Mouse (Mus musculus) CH12.LX (cell line): ENCODE measurements around the gene Prkce. TPM values are rescaled to one million over a fixed set of nuclear protein-coding genes. Genes with fewer than 3 reads are reported as not detected.
A peak's percentile ranks its signal among the peaks of the same experiment; 100 is the strongest.

Experiments used
- DNase-seq: peaks from one replicate; pipeline ENCODE4 v3.0.0-alpha.2; 2013; ENCODE audit errors: extremely low read depth
- H3K27ac ChIP-seq: 2 replicates; pipeline ENCODE4 v1.5.1; 2012; ENCODE audit warnings: low read depth, mild to moderate bottlenecking, control low read depth, moderate library complexity; ENCODE audit not compliant: insufficient read depth
- H3K27me3 ChIP-seq: replicated peaks from 2 replicates; pipeline ENCODE3; 2012; ENCODE audit warnings: inconsistent platforms
- H3K36me3 ChIP-seq, 2 experiments: replicated peaks in 1 of 2; 2 replicates each; pipeline versions ENCODE3 to v1.6.1; 2012; ENCODE audit warnings: inconsistent platforms in 1 of 2, low read length in 1 of 2, mild to moderate bottlenecking in 1 of 2, mixed read lengths in 1 of 2, moderate library complexity in 1 of 2; ENCODE audit not compliant: control insufficient read depth in 1 of 2, insufficient read depth in 1 of 2
- H3K4me1 ChIP-seq, 2 experiments: 2 replicates each; pipeline ENCODE4 v1.6.1; 2012; ENCODE audit warnings: inconsistent platforms in 1 of 2, moderate library complexity in 1 of 2; ENCODE audit not compliant: insufficient read depth in 2 of 2, control insufficient read depth in 1 of 2
- H3K4me2 ChIP-seq: 2 replicates; pipeline ENCODE4 v1.6.1; 2012; ENCODE audit warnings: low read depth, mild to moderate bottlenecking, control low read depth; ENCODE audit not compliant: poor library complexity, insufficient read depth, severe bottlenecking
- H3K4me3 ChIP-seq, 3 experiments: fragments of 150-350 bp in 1 of 3; sonication (generic) in 1 of 3; replicated peaks in 1 of 3; 2 replicates each; pipeline versions ENCODE3 to v1.5.1; 2011 to 2012; ENCODE audit warnings: low read depth in 2 of 3, low read length in 2 of 3, mild to moderate bottlenecking in 2 of 3, moderate library complexity in 2 of 3, control low read depth in 1 of 3, improper control_type of control experiment in 1 of 3, inconsistent platforms in 1 of 3, mixed read lengths in 1 of 3; ENCODE audit not compliant: poor library complexity in 1 of 3
- H3K79me2 ChIP-seq: replicated peaks from 2 replicates; pipeline ENCODE4 v1.6.1; 2012; ENCODE audit warnings: mild to moderate bottlenecking, moderate library complexity; ENCODE audit not compliant: control insufficient read depth, poor library complexity, insufficient read depth, severe bottlenecking; ENCODE audit errors: extremely low read depth
- H3K9ac ChIP-seq: 2 replicates; pipeline ENCODE4 v1.6.1; 2012; ENCODE audit warnings: low read depth, mild to moderate bottlenecking, control low read depth, moderate library complexity; ENCODE audit not compliant: insufficient read depth
- H3K9me3 ChIP-seq: replicated peaks from 2 replicates; pipeline ENCODE3; 2012; ENCODE audit warnings: low read length, inconsistent platforms, mixed read lengths
- BHLHE40 ChIP-seq: IDR thresholded peaks from 2 replicates; pipeline ENCODE4 v1.6.1; 2011; ENCODE audit warnings: mild to moderate bottlenecking, low read depth, low read length, improper control_type of control experiment
- CHD1 ChIP-seq: IDR thresholded peaks from 2 replicates; pipeline ENCODE4 v1.6.1; 2012; ENCODE audit warnings: low read depth, low read length, improper control_type of control experiment, inconsistent platforms
- CHD2 ChIP-seq: IDR thresholded peaks from 2 replicates; pipeline ENCODE4 v1.6.1; 2011; ENCODE audit warnings: low read length, improper control_type of control experiment
- CTCF ChIP-seq, 2 experiments: IDR thresholded peaks in 1 of 2; conservative IDR thresholded peaks in 1 of 2; 2 replicates each; pipeline ENCODE4 v1.5.1; 2011 to 2012; ENCODE audit warnings: low read depth in 2 of 2, low read length in 2 of 2, improper control_type of control experiment in 1 of 2, inconsistent platforms in 1 of 2, mild to moderate bottlenecking in 1 of 2, moderate library complexity in 1 of 2
- ELF1 ChIP-seq: IDR thresholded peaks from 2 replicates; pipeline ENCODE4 v1.6.1; 2014; ENCODE audit warnings: low read depth, mild to moderate bottlenecking, inconsistent platforms, low read length, improper control_type of control experiment
- EP300 ChIP-seq: IDR thresholded peaks from 2 replicates; pipeline ENCODE4 v1.6.1; 2011; ENCODE audit warnings: low read length, improper control_type of control experiment
- ETS1 ChIP-seq: conservative IDR thresholded peaks from 2 replicates; pipeline ENCODE4 v1.6.1; 2012; ENCODE audit warnings: low read depth, mild to moderate bottlenecking, inconsistent platforms, low read length, improper control_type of control experiment, moderate library complexity
- GABPA ChIP-seq: IDR thresholded peaks from 2 replicates; pipeline ENCODE4 v1.6.1; 2012; ENCODE audit warnings: low read depth, low read length, improper control_type of control experiment, inconsistent platforms; ENCODE audit not compliant: insufficient replicate concordance
- HCFC1 ChIP-seq: IDR thresholded peaks from 2 replicates; pipeline ENCODE4 v1.6.1; 2012; ENCODE audit warnings: low read depth, mild to moderate bottlenecking, inconsistent platforms, low read length, improper control_type of control experiment
- IRF4 ChIP-seq: IDR thresholded peaks from 2 replicates; pipeline ENCODE4 v1.6.1; 2014; ENCODE audit warnings: low read depth, mild to moderate bottlenecking, inconsistent platforms, low read length, improper control_type of control experiment
- JUN ChIP-seq: IDR thresholded peaks from 2 replicates; pipeline ENCODE4 v1.6.1; 2011; ENCODE audit warnings: low read depth, mild to moderate bottlenecking, low read length, improper control_type of control experiment, moderate library complexity; ENCODE audit not compliant: insufficient read depth
- JUND ChIP-seq: conservative IDR thresholded peaks from 2 replicates; pipeline ENCODE4 v1.6.1; 2011; ENCODE audit warnings: low read depth, low read length, improper control_type of control experiment
- KAT2A ChIP-seq: IDR thresholded peaks from 2 replicates; pipeline ENCODE4 v1.6.1; 2012; ENCODE audit warnings: low read length, improper control_type of control experiment, inconsistent platforms; ENCODE audit not compliant: insufficient replicate concordance
- MAFK ChIP-seq: IDR thresholded peaks from 2 replicates; pipeline ENCODE4 v1.6.1; 2011; ENCODE audit warnings: low read length, improper control_type of control experiment; ENCODE audit not compliant: insufficient replicate concordance
- MAX ChIP-seq: IDR thresholded peaks from 2 replicates; pipeline ENCODE4 v1.6.1; 2011; ENCODE audit warnings: low read length, improper control_type of control experiment
- MEF2A ChIP-seq: IDR thresholded peaks from 2 replicates; pipeline ENCODE4 v1.6.1; 2014; ENCODE audit warnings: low read depth, mild to moderate bottlenecking, inconsistent platforms, low read length, improper control_type of control experiment, borderline replicate concordance
- MXI1 ChIP-seq: IDR thresholded peaks from 2 replicates; pipeline ENCODE4 v1.6.1; 2011; ENCODE audit warnings: mild to moderate bottlenecking, low read depth, low read length, improper control_type of control experiment
- MYC ChIP-seq: IDR thresholded peaks from 2 replicates; pipeline ENCODE4 v1.6.1; 2011; ENCODE audit warnings: low read depth, mild to moderate bottlenecking, improper control_type of control experiment, low read length
- NELFE ChIP-seq: IDR thresholded peaks from 2 replicates; pipeline ENCODE4 v1.6.1; 2011; ENCODE audit warnings: low read depth, low read length, improper control_type of control experiment
- NRF1 ChIP-seq: IDR thresholded peaks from 2 replicates; pipeline ENCODE4 v1.6.1; 2014; ENCODE audit warnings: low read depth, mild to moderate bottlenecking, inconsistent platforms, low read length, improper control_type of control experiment, moderate library complexity
- POLR2A ChIP-seq: IDR thresholded peaks from 2 replicates; pipeline ENCODE4 v1.6.1; 2011; ENCODE audit warnings: low read depth, mild to moderate bottlenecking, improper control_type of control experiment, low read length
- POLR2AphosphoS2 ChIP-seq: IDR thresholded peaks from 2 replicates; pipeline ENCODE4 v1.6.1; 2011; ENCODE audit warnings: low read depth, low read length, improper control_type of control experiment
- RAD21 ChIP-seq: IDR thresholded peaks from 2 replicates; pipeline ENCODE4 v1.6.1; 2011; ENCODE audit warnings: low read depth, mild to moderate bottlenecking, low read length, improper control_type of control experiment, moderate library complexity
- SIN3A ChIP-seq: IDR thresholded peaks from 2 replicates; pipeline ENCODE4 v1.6.1; 2012; ENCODE audit warnings: low read length, improper control_type of control experiment, inconsistent platforms
- TBP ChIP-seq: conservative IDR thresholded peaks from 2 replicates; pipeline ENCODE4 v1.6.1; 2011; ENCODE audit warnings: low read depth, low read length, improper control_type of control experiment
- TCF12 ChIP-seq: IDR thresholded peaks from 2 replicates; pipeline ENCODE4 v1.6.1; 2014; ENCODE audit warnings: low read depth, mild to moderate bottlenecking, inconsistent platforms, low read length, improper control_type of control experiment
- UBTF ChIP-seq: IDR thresholded peaks from 2 replicates; pipeline ENCODE4 v1.6.1; 2012; ENCODE audit warnings: low read depth, mild to moderate bottlenecking, inconsistent platforms, low read length, improper control_type of control experiment, moderate library complexity
- USF2 ChIP-seq: conservative IDR thresholded peaks from 2 replicates; pipeline ENCODE4 v1.6.1; 2011; ENCODE audit warnings: low read depth, low read length, improper control_type of control experiment
- ZC3H11A ChIP-seq: IDR thresholded peaks from 2 replicates; pipeline ENCODE4 v1.6.1; 2012; ENCODE audit warnings: low read depth, mild to moderate bottlenecking, inconsistent platforms, low read length, improper control_type of control experiment
- ZKSCAN1 ChIP-seq: IDR thresholded peaks from 2 replicates; pipeline ENCODE4 v1.6.1; 2012; ENCODE audit warnings: low read depth, inconsistent platforms, low read length, improper control_type of control experiment, borderline replicate concordance
- ZNF384 ChIP-seq: IDR thresholded peaks from 2 replicates; pipeline ENCODE4 v1.6.1; 2012; ENCODE audit warnings: low read depth, low read length, improper control_type of control experiment, inconsistent platforms
- dilution Hi-C: fragments of 300-500 bp; cut with MboI; formaldehyde crosslinking; loops from 2 replicates; pipeline ENCODE4 v1.14.3; 2020; ENCODE audit warnings: low sequenced_read_pairs; ENCODE audit not compliant: extremely low pct_unique_long_range_greater_than_20kb, extremely low pct_ligation_motif_present
- in situ Hi-C: fragments of 300-500 bp; cut with MboI; formaldehyde crosslinking; loops from 3 replicates; pipeline ENCODE4 v1.14.3; 2019; ENCODE audit warnings: low sequenced_read_pairs, low pct_ligation_motif_present, low pct_unique_long_range_greater_than_20kb, mixed read lengths
- polyA plus RNA-seq: library from polyadenylated mRNA; unstranded; fragments of >175 nt; gene quantifications from 2 replicates; pipeline ENCODE4 v1.2.1, GENCODE M21; 2012; ENCODE audit warnings: low read depth; ENCODE audit not compliant: insufficient read length
- total RNA-seq, 2 experiments: library from RNA; depleted of rRNA; stranded (reverse); fragments of 300-350 nt in 1 of 2; fragments of >200 nt in 1 of 2; gene quantifications; 2 replicates each; pipeline ENCODE4 v1.2.3; 2012 to 2014

The Prkce gene
- total and polyA plus RNA-seq, 3 experiments, result 4.1 to 13.2 (median 11.4) TPM

DNA sequence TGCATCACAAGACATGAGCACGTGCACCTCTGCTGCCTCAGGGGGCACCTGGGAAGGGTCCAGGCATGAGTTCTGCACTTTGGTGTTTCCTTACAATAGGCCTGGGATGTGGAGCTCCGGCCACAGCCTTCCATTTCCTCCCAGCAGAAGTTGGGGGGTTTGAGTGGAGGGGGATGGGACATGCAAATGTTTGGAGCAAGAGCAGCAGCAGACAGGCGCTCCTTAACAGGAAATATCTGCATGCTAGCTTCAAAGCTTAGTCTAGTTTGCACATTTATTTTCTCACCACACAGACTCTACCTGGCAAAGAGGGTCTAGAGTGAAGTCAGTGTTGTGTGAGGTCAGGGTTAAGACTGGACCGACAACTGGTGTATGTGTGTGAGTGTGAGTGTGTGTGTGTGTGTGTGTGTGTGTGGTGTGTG lies 169.1 kb downstream of the Prkce start:
- H3K79me2 ChIP-seq, result peaks cover 4% of the 10 kb centered on the region; the same call in 1 of the 2 replicates
- peak overlapping the region; percentile 100 for H3K27ac ChIP-seq
- H3K4me3 ChIP-seq, result peak overlapping the region in 1 of 3 experiments; percentile 45
- H3K9ac ChIP-seq, result no peak overlapping the region; the same call in 1 of the 2 replicates
- H3K27me3 ChIP-seq, result no peaks in the 10 kb centered on the region
- peak overlapping the region; percentile 76 for H3K4me2 ChIP-seq
- no peaks in the 10 kb centered on the region for H3K9me3 ChIP-seq
- H3K36me3 ChIP-seq, result peaks cover 0 to 16% of the 10 kb centered on the region in 2 experiments
- dilution Hi-C loops (no loop called here), in situ Hi-C loops (no loop called here)
- peak; percentile 67 for DNase-seq
- peaks cover 42 to 82% of the 10 kb centered on the region in 2 experiments for H3K4me1 ChIP-seq
- TF ChIP-seq ETS1, result no peak
- peak; percentile 87 for TF ChIP-seq BHLHE40
- TF ChIP-seq MAFK, result 0 out of 2 replicates have a peak, but pooled peaks have one; percentile 31
- no peak for TF ChIP-seq MAX
- no peak for TF ChIP-seq CHD1
- no peak for TF ChIP-seq HCFC1
- 0 out of 2 replicates have a peak, but pooled peaks have one; percentile 19 for TF ChIP-seq NRF1
- TF ChIP-seq NELFE, result no peak
- TF ChIP-seq EP300, result no peak
- TF ChIP-seq ELF1, result no peak
- TF ChIP-seq CTCF (conservative IDR thresholded peaks at IDR 0.05 in 1 of 2, IDR thresholded peaks at IDR 0.05 in 1 of 2; ENCODE audit: low read depth in 2 of 2, low read length in 2 of 2), result no peak
- TF ChIP-seq KAT2A, result no peak
- no peak for TF ChIP-seq ZKSCAN1
- TF ChIP-seq USF2, result no peak
- peak; percentile 84 for TF ChIP-seq CHD2
- no peak for TF ChIP-seq JUND
- TF ChIP-seq RAD21, result no peak
- no peak; the same call in 1 of the 2 replicates for TF ChIP-seq POLR2A
- TF ChIP-seq GABPA, result no peak
- no peak for TF ChIP-seq UBTF
- TF ChIP-seq TBP, result no peak
- no peak; the same call in 1 of the 2 replicates for TF ChIP-seq MXI1

DNA sequence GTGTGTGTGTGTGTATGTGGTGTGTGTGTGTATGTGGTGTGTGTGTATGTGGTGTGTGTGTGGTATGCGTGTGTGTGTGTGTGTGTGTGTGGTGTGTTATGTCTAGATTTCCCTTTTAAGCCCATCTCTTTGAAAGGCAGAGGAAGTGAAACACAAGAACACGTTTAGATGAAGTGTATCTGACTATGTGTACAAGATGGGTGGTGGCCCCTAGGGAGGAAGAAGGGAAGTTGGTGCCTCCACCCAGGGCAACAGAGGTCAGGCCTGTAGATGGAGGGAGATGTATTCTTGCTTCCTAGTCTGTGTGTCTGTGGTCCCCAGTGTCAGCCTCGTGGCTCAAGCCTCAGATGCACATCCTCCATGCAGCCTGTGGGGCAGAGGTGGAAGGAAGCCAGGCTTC lies 169.5 kb downstream of the Prkce start:
- dilution Hi-C loops, result no loop called here
- TF ChIP-seq MEF2A (peak; percentile 82), ZC3H11A (no peak), MAX (0 out of 2 replicates have a peak, but pooled peaks have one; percentile 47), SIN3A (no peak), TBP (peak; percentile 72), MYC (peak; percentile 93), CHD1 (no peak), ZKSCAN1 (no peak), GABPA (no peak), JUND (no peak), USF2 (no peak), BHLHE40 (peak; percentile 97), UBTF (no peak), ZNF384 (no peak), POLR2AphosphoS2 (no peak), NELFE (no peak), IRF4 (peak; percentile 96), ELF1 (peak; percentile 62; the same call in 1 of the 2 replicates), HCFC1 (no peak), CHD2 (no peak), JUN (no peak), TCF12 (no peak; the same call in 1 of the 2 replicates)

More for the DNA sequence above, 169.5 kb downstream of the Prkce start:
- Histone ChIP-seq H3K27me3 (no peaks in the 10 kb centered on the region), H3K79me2 (peaks cover 4% of the 10 kb centered on the region; the same call in 1 of the 2 replicates), H3K9me3 (no peaks in the 10 kb centered on the region), H3K27ac (peak overlapping the region; percentile 100), H3K4me1 (peaks cover 42 to 86% of the 10 kb centered on the region in 2 experiments), H3K4me3 (peak overlapping the region in 1 of 3 experiments; percentile 45), H3K9ac (peak overlapping the region; percentile 21; the same call in 1 of the 2 replicates), H3K4me2 (peak overlapping the region; percentile 76), H3K36me3 (peaks cover 0 to 16% of the 10 kb centered on the region in 2 experiments)
- peak; percentile 94 for DNase-seq
- in situ Hi-C loops, result no loop called here
